Mouse (Mus musculus) thymus, postnatal 25 days (tissue): ENCODE measurements around the gene Izumo1.
A peak's percentile ranks its signal among the peaks of the same experiment; 100 is the strongest.

ENCODE experiments used
- DNase-seq: peaks from one replicate; pipeline ENCODE4 v3.0.0; 2022

Izumo1 gene

GRCm38 (mm10) chr7:45621443-45621842, at the start of gene Izumo1:
Izumo1 (plus strand) TSS chr7:45621811.
- no peak for DNase-seq

GRCm38 (mm10) chr7:45571966-45572365, 49.6 kb upstream of the Izumo1 start:
- no peak for DNase-seq

- peak; percentile 68 for DNase-seq
Observed at GRCm38 (mm10) chr7:45573954-45574353, 47.7 kb upstream of the Izumo1 start.

- no peak for DNase-seq
Observed at GRCm38 (mm10) chr7:45574472-45575379, 46.9 kb upstream of the Izumo1 start.

GRCm38 (mm10) chr7:45585923-45586322, 35.7 kb upstream of the Izumo1 start:
- no peak for DNase-seq

- no peak for DNase-seq
Observed at GRCm38 (mm10) chr7:45587631-45588592, 33.7 kb upstream of the Izumo1 start.

GRCm38 (mm10) chr7:45589173-45589572, 32.4 kb upstream of the Izumo1 start:
- DNase-seq = peak; percentile 81

- DNase-seq = no peak
Observed at GRCm38 (mm10) chr7:45589898-45590297, 31.7 kb upstream of the Izumo1 start.

- DNase-seq = no peak
Observed at GRCm38 (mm10) chr7:45590874-45591273, 30.7 kb upstream of the Izumo1 start.

- DNase-seq = no peak
Observed at GRCm38 (mm10) chr7:45591880-45592279, 29.7 kb upstream of the Izumo1 start.

- DNase-seq = peak; percentile 76
Observed at GRCm38 (mm10) chr7:45593118-45593815, 28.3 kb upstream of the Izumo1 start.

GRCm38 (mm10) chr7:45595176-45595575, 26.4 kb upstream of the Izumo1 start:
- no peak for DNase-seq

- no peak for DNase-seq
Observed at GRCm38 (mm10) chr7:45596107-45596506, 25.5 kb upstream of the Izumo1 start.

GRCm38 (mm10) chr7:45597013-45597412, 24.6 kb upstream of the Izumo1 start:
- no peak for DNase-seq

- no peak for DNase-seq
Observed at GRCm38 (mm10) chr7:45597527-45597926, 24.1 kb upstream of the Izumo1 start.

- peak; percentile 77 for DNase-seq
Observed at GRCm38 (mm10) chr7:45598960-45599879, 22.4 kb upstream of the Izumo1 start.

- DNase-seq = no peak
Observed at GRCm38 (mm10) chr7:45605704-45606289, 15.8 kb upstream of the Izumo1 start.

- DNase-seq = no peak
Observed at GRCm38 (mm10) chr7:45609511-45609910, 12.1 kb upstream of the Izumo1 start.

- no peak for DNase-seq
Observed at GRCm38 (mm10) chr7:45616277-45616676, 5.3 kb upstream of the Izumo1 start.

- DNase-seq = no peak
Observed at GRCm38 (mm10) chr7:45617042-45617695, 4.4 kb upstream of the Izumo1 start, which contains the start of gene Fut1. Fut1 (plus strand) TSS chr7:45617289.

- DNase-seq = no peak
Observed at GRCm38 (mm10) chr7:45618316-45618715, 3.3 kb upstream of the Izumo1 start.
